Mouse (Mus musculus): Measurements from ENCODE around the gene Efna2.

GRCm38 (mm10) chr10:80173358-80173757 lies 5.9 kb upstream of the Efna2 start:
- TF ChIP-seq CTCF (conservative IDR thresholded peaks at IDR 0.05; ENCODE audit: low read length), result no peak
- TF ChIP-seq NANOG (IDR thresholded peaks at IDR 0.05; ENCODE audit: borderline replicate concordance, low read length), result no peak
- TF ChIP-seq POU5F1 (IDR thresholded peaks at IDR 0.05; ENCODE audit: borderline replicate concordance, low read length), result no peak
